Mouse (Mus musculus): ENCODE data around the gene Rnps1. TPM values are rescaled to one million over a fixed set of nuclear protein-coding genes. Genes with fewer than 3 reads are reported as not detected.

Gene Rnps1
- 360 and 364 TPM in 2 replicates for polyA plus RNA-seq (2015; fragmentation: Nextera tagmentation; extraction: Ambion mirVana)

DNA sequence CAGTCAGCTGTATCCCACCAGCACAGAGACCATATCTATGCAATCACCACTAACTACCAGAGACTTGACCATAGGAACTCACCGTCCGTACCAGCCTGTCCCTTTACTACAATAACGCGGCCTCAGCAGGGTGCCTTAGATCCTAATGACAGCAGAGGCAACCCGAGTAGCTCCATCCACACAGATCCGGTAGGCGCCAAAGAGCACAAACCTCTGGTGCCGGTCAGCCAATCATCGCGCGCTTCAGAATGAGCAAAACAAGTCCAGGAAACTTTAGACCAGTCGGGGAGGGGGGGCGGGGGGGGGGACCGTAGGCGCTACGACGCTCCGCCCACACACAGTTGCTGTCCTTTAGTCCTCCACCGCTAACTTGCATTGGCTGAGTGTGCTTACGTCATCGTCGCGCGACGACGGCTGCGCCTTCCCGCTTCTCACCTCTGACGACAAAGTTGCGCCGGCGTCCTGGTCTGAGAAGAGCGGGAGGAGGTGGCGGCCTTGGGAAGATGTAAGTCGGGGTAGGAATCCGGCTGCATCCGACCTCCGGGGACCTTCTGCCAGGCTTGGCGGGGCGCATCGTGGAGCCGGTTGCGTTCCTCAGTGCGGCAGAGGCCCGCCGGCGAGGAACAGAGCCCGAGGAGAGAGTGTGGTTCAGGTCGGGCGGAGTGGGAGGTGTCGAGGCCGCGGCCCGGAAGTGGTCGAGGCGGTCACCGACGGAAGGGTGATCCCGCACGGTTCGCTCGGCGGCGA, at the start of gene Rnps1:
Gene Rnps1 (plus strand): TSS at position 336 of the 747 bp plus-strand sequence.
- WGBS: 0% methylated on average over 64 of the region's 64 CpGs
- H3K9me3 ChIP-seq: no peaks in the 10 kb centered on the region
- H3K36me3 ChIP-seq: peaks cover 37% of the 10 kb centered on the region
- H3K9ac ChIP-seq (replicated peaks): peak within 1 kb of the TSS; percentile 87
- H3K27ac ChIP-seq (replicated peaks): peak within 1 kb of the TSS; percentile 85
- peak within 1 kb of the TSS; percentile 81 for H3K4me2 ChIP-seq (replicated peaks)
- H3K4me3 ChIP-seq: peak within 1 kb of the TSS; percentile 83
- ATAC-seq (replicated peaks): peak; percentile 96
- no peaks in the 10 kb centered on the region for H3K27me3 ChIP-seq
- peaks cover 38% of the 10 kb centered on the region for H3K4me1 ChIP-seq

DNA sequence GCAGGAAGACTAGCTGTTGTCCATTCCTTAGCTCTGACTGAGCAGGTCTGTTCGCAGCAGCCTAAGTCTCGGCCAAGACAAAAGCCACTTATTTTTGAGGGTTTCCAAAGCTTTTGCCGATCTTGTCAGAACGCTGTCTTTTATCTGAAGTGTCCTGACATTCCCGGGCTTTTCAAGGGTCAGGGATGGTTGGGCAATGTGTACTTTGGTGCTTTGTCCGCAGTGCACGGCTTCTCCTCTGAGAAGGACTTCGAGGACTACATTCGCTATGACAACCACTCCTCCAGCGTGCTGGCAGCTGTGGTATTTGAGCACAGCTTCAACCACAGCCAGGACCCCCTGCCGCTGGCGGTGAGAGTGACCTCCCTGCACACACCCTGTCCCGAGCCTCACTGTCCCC, 48.5 kb upstream of the Rnps1 start:
- Histone ChIP-seq H3K4me2 (replicated peaks) (no peak overlapping the region), H3K9ac (replicated peaks) (no peak overlapping the region), H3K4me3 (no peak overlapping the region), H3K27ac (replicated peaks) (no peak overlapping the region), H3K27me3 (no peaks in the 10 kb centered on the region), H3K9me3 (no peaks in the 10 kb centered on the region), H3K36me3 (peaks cover 28% of the 10 kb centered on the region), H3K4me1 (no peaks in the 10 kb centered on the region)
- ATAC-seq (replicated peaks): no peak
- 58% methylated on average over 13 of the region's 13 CpGs for WGBS

DNA sequence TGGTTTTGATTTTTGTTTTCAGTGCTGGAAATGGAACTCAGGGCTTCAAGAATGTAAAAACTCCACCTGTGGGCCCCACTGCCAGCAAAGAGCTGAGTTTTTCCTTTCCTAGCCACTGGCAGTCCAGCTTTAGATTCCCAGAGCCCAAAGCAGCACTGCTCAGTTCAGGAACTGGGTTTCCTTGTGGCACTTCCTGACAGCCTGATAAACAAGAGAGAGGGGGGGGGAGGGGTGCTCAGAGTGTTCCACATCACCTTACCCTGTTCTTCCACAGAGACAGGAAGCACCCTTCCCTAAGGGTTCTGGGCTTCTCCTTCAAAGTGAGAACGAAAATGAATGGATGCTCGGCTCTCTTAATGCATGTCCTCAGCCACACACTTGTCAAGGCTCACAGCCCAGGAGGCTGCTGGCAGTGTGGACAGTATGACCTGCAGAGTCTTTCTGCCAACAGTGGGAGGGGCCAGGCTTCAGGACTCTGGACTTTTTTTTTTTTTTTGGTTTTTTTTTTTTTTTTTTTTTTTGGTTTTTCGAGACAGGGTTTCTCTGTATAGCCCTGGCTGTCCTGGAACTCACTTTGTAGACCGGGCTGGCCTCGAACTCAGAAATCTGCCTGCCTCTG, 39.2 kb upstream of the Rnps1 start:
- H3K4me2 ChIP-seq (replicated peaks): no peak overlapping the region
- H3K9ac ChIP-seq (replicated peaks): no peak overlapping the region
- H3K36me3 ChIP-seq: peaks cover 73% of the 10 kb centered on the region
- no peak overlapping the region for H3K27ac ChIP-seq (replicated peaks)
- H3K4me1 ChIP-seq: no peaks in the 10 kb centered on the region
- H3K4me3 ChIP-seq: no peak overlapping the region
- H3K9me3 ChIP-seq: no peaks in the 10 kb centered on the region
- no peak for ATAC-seq (replicated peaks)
- 89% methylated on average over 4 of the region's 5 CpGs for WGBS
- no peaks in the 10 kb centered on the region for H3K27me3 ChIP-seq

DNA sequence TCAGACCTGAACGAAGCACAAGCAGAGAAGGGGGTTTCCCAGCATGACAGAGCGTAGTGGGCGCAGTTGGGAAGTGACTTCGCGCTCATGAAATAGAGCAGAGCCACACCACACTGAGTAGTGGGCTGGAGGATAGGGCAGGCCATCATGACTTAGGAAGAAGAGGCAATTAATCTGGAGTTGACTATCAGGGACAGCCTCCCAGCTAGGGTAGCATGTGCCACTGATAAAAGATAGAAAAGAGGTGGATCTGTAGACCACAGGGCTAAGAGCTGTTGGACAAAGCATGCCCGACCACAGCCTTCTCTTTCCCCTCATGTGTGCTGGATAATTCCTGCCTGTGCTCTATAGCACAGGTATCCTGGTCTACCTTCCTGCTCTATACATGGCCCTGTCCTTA, 38.5 kb upstream of the Rnps1 start:
- peaks cover 67% of the 10 kb centered on the region for H3K36me3 ChIP-seq
- H3K9ac ChIP-seq (replicated peaks): no peak overlapping the region
- H3K9me3 ChIP-seq: no peaks in the 10 kb centered on the region
- H3K27me3 ChIP-seq: no peaks in the 10 kb centered on the region
- 90% methylated on average over 6 of the region's 6 CpGs for WGBS
- H3K4me2 ChIP-seq (replicated peaks): no peak overlapping the region
- H3K4me1 ChIP-seq: no peaks in the 10 kb centered on the region
- H3K27ac ChIP-seq (replicated peaks): no peak overlapping the region
- no peak overlapping the region for H3K4me3 ChIP-seq
- no peak for ATAC-seq (replicated peaks)

DNA sequence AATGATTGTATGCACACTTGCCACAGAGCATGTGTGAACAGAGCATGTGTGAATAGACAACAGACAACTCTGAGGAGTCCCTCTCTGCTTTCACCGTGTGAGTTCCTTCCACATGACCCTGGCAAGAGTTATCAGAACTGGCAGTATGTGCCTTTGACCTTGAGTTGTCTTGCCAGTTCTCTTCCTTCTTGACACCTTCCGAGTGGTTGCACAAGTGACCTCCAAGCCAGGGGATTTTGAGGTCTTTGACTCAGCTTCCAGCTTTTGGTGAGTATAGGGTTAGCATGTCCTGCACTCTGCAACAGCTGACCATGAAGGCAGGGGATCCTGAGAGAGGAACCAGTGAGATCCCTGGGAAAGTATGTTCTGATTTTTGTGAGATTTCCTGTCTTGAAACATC, 35.9 kb upstream of the Rnps1 start:
- ATAC-seq (replicated peaks): no peak
- H3K27ac ChIP-seq (replicated peaks): no peak overlapping the region
- H3K27me3 ChIP-seq: no peaks in the 10 kb centered on the region
- H3K4me1 ChIP-seq: no peaks in the 10 kb centered on the region
- H3K9ac ChIP-seq (replicated peaks): no peak overlapping the region
- H3K9me3 ChIP-seq: no peaks in the 10 kb centered on the region
- 91% methylated on average over 2 of the region's 2 CpGs for WGBS
- H3K36me3 ChIP-seq: peaks cover 67% of the 10 kb centered on the region
- no peak overlapping the region for H3K4me2 ChIP-seq (replicated peaks)
- no peak overlapping the region for H3K4me3 ChIP-seq

DNA sequence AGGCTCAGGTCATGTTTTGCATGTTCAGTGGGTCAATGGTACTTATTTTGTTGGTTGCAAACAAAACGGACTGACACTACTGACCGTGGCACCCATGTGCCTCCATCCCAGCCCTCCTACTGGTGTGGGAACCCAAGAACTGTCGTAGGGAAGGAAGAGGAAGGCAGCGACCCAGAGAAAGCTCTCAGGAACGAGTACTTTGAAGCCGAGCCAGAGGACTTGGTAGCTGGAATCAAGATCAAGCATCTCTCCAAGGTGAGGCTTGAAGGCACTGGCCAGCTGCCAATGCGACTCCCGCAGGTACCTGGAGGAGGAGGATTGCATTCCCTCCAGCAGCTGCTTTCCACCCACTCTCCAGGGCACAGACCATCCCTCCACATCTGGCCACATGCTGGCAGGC, 30.6 kb upstream of the Rnps1 start:
- Histone ChIP-seq H3K36me3 (peaks cover 72% of the 10 kb centered on the region), H3K9ac (replicated peaks) (no peak overlapping the region), H3K4me2 (replicated peaks) (no peak overlapping the region), H3K27ac (replicated peaks) (no peak overlapping the region), H3K4me1 (no peaks in the 10 kb centered on the region), H3K9me3 (no peaks in the 10 kb centered on the region), H3K4me3 (no peak overlapping the region), H3K27me3 (no peaks in the 10 kb centered on the region)
- 82% methylated on average over 8 of the region's 8 CpGs for WGBS
- no peak for ATAC-seq (replicated peaks)

DNA sequence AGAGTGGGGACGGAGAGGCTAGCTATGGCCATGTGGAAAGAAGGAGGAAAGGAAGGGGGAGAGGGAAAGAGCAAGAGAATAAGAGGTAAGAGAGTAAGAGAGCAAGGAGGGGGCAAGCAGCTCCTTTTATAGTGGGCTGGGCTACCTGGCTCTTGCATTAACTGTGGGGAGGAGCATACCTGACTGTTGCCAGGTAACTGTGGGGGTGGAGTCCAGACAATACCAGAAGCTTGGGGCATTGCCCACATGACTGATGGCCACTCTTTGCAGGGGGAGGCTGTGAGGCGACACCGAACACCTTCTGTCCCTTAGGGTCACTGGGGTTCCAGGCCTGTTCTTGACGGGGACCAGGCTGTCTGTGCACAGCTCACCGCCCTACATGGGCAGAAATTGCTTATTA, 25.7 kb upstream of the Rnps1 start:
- 91% methylated on average over 5 of the region's 5 CpGs for WGBS
- Histone ChIP-seq H3K27ac (replicated peaks) (no peak overlapping the region), H3K4me3 (no peak overlapping the region), H3K4me2 (replicated peaks) (no peak overlapping the region), H3K36me3 (peaks cover 68% of the 10 kb centered on the region), H3K9me3 (no peaks in the 10 kb centered on the region), H3K27me3 (no peaks in the 10 kb centered on the region), H3K9ac (replicated peaks) (no peak overlapping the region), H3K4me1 (no peaks in the 10 kb centered on the region)
- no peak for ATAC-seq (replicated peaks)

DNA sequence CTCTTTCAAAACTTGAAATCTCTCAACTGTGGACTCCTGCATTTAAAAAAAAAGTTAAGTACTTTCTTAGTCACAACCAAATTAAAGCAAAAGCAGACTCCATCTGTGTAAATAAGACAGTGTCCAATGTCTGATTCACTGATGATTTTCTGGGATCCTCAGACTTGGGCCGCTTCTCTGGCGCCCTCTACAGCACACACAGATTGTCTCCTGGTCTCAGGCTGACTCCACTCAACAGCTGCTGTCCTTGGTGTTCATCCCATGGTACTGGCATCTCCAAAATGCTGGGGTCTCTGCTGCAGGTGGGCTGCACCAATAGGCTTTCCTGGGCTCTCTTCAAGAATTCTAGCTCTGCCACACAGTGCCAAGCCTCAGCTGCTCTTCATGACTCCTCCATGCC, 24.5 kb upstream of the Rnps1 start:
- H3K9me3 ChIP-seq: no peaks in the 10 kb centered on the region
- no peaks in the 10 kb centered on the region for H3K27me3 ChIP-seq
- no peak overlapping the region for H3K4me3 ChIP-seq
- WGBS: 5% methylated on average over 2 of the region's 2 CpGs
- H3K27ac ChIP-seq (replicated peaks): no peak overlapping the region
- no peak overlapping the region for H3K9ac ChIP-seq (replicated peaks)
- H3K4me2 ChIP-seq (replicated peaks): no peak overlapping the region
- no peak for ATAC-seq (replicated peaks)
- H3K36me3 ChIP-seq: peaks cover 58% of the 10 kb centered on the region
- H3K4me1 ChIP-seq: no peaks in the 10 kb centered on the region

DNA sequence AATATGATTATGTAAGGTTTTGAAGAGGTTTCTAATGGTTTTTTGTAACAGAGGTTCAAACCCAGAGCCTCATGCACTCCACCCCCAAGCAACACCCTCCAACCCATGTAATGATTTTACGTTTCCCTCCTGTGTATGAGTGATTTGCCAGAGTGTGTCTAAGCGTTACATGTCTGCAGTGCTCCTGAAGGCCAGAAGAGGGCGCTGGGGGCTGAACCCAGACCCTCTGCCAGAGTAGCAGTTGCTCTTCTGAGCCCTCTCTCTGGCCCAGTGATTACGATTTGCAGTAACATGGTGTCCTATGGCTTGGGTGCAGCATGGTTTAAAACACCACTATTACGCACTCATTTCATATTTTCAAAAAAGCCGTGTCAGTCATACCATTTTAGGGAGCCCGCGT, 23.2 kb upstream of the Rnps1 start:
- H3K4me1 ChIP-seq: no peaks in the 10 kb centered on the region
- peaks cover 45% of the 10 kb centered on the region; the same call in 1 of the 2 replicates for H3K36me3 ChIP-seq
- 69% methylated on average over 8 of the region's 8 CpGs for WGBS
- no peak overlapping the region for H3K27ac ChIP-seq (replicated peaks)
- H3K9ac ChIP-seq (replicated peaks): no peak overlapping the region
- ATAC-seq (replicated peaks): no peak
- no peaks in the 10 kb centered on the region for H3K9me3 ChIP-seq
- no peaks in the 10 kb centered on the region for H3K27me3 ChIP-seq
- no peak overlapping the region for H3K4me3 ChIP-seq
- H3K4me2 ChIP-seq (replicated peaks): no peak overlapping the region

DNA sequence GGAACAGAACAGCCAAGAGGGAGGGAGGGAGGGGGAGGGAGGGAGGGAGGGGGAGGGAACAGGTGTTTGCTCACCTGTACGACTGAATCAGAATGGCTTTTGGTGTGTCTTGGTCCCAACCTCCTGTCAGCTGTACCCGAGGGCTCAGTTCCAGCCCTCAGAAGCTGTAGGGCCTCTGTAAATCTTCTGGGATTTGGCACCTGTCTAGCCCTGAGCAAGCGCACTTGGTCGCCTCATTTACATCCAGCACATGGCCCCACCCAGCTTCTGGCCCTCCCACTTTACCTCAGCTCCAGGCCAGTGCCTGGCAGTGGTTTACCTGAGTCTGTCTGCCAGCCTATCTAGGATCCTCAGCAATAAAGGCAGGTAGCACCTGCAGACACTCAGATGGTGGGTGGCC, 20.8 kb upstream of the Rnps1 start:
- H3K36me3 ChIP-seq: peaks cover 29% of the 10 kb centered on the region; the same call in 1 of the 2 replicates

DNA sequence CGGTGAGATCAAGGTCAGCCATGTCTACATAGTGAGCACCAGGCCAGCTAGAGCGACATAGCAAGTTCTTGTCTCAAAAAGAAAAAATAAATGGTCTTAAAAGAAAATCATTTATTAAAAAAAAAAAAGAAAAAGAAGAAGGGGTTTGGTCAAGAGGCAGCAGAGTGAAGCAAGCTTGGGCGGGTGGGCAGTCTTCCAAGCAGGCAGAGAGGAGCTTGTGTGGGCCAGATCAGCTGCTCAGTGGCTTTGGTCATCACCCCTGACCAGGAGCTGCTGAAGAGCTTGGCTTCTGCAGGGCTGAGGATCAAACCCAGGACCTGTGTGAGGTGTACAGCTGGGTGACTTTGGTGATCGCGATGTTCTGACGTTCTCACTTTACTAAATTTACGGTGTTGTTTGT, 19.9 kb upstream of the Rnps1 start:
- H3K36me3 ChIP-seq: peaks cover 31% of the 10 kb centered on the region; the same call in 1 of the 2 replicates
- WGBS: 93% methylated on average over 7 of the region's 7 CpGs

More for the DNA sequence above, 20.8 kb upstream of the Rnps1 start:
- Histone ChIP-seq H3K9ac (replicated peaks) (no peak overlapping the region), H3K4me2 (replicated peaks) (no peak overlapping the region), H3K27ac (replicated peaks) (no peak overlapping the region), H3K9me3 (no peaks in the 10 kb centered on the region), H3K4me1 (no peaks in the 10 kb centered on the region), H3K27me3 (no peaks in the 10 kb centered on the region), H3K4me3 (no peak overlapping the region)
- 28% methylated on average over 4 of the region's 4 CpGs for WGBS
- ATAC-seq (replicated peaks): no peak

DNA sequence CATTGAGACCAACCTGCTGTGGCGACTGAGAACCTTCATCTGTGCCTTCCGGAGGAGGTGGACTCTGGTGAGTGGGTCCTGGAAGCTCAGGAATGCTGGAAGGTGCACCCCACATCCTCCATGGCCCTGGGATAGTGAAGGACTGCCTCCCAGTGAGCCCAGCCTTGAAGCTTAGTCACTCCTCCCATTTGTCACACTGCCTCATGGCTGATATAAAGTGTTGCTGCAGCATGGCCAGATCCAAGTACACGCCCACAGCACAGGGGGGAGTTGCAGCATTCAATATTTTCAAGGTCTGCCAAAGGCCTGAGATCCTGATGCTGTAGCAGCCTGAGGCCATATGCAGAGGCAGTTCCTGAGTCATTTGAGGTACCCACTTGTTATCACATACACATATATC, 12.0 kb upstream of the Rnps1 start:
- H3K4me3 ChIP-seq: no peak overlapping the region
- no peaks in the 10 kb centered on the region for H3K4me1 ChIP-seq
- H3K4me2 ChIP-seq (replicated peaks): no peak overlapping the region
- no peaks in the 10 kb centered on the region for H3K9me3 ChIP-seq
- peaks cover 78% of the 10 kb centered on the region for H3K36me3 ChIP-seq
- no peak for ATAC-seq (replicated peaks)
- no peaks in the 10 kb centered on the region for H3K27me3 ChIP-seq
- H3K27ac ChIP-seq (replicated peaks): no peak overlapping the region
- 77% methylated on average over 3 of the region's 3 CpGs for WGBS
- no peak overlapping the region for H3K9ac ChIP-seq (replicated peaks)

More for the DNA sequence above, 19.9 kb upstream of the Rnps1 start:
- no peak overlapping the region for H3K27ac ChIP-seq (replicated peaks)
- H3K4me2 ChIP-seq (replicated peaks): no peak overlapping the region
- no peaks in the 10 kb centered on the region for H3K4me1 ChIP-seq
- H3K9me3 ChIP-seq: no peaks in the 10 kb centered on the region
- no peak for ATAC-seq (replicated peaks)
- no peak overlapping the region for H3K4me3 ChIP-seq
- no peak overlapping the region for H3K9ac ChIP-seq (replicated peaks)
- no peaks in the 10 kb centered on the region for H3K27me3 ChIP-seq

Measured in forebrain, embryonic 15.5 days (tissue).